Mouse (Mus musculus): ENCODE results near the gene Dync1i1. TPM values are rescaled to one million over a fixed set of nuclear protein-coding genes. Genes with fewer than 3 reads are reported as not detected.
"Not testable (repeated sequence)": the region's sequence is repeated elsewhere in the genome, so short reads cannot be mapped to it uniquely, and the experiment has no call there.

Dync1i1 gene
- 100 to 1,000 TPM; 114 to 143 (median 126) TPM for total RNA-seq (2022)

DNA sequence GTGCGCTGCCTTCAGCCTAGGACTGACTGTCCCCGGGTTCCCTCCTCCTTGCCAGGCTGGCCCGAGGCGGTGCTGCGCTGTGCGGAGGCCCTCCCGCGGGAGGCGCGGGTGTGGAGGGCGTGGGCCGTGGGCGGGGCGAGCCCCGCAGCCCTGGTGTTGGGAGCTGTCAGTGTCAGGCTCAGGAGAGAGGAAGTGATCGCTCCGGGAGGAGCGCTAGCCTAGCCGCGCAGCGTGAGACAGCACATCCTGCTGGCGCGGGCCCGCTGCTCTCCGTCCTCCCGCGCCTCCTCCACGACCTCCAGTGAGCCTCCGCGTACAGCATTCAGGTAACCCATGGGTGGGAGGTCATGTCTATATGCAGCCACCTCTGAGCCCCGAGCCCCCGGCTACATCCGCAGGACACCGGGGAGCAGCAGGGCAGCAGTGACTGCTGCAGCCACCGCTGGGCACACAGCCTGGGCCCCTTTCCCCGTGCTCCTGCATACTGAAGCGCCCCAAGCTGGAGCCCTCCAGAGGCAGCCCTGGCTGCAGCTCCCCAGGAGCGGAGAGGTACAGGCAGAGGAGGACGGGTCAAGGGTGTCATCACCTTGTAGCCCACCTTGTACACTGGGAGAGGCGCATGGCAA is at the start of gene Dync1i1:
TSS of gene Dync1i1 (plus strand) at position 29 of the 626 bp plus-strand sequence.
- peak; percentile 58 to 75 for DNase-seq (ENCODE audit: low spot score in 2 of 2)

DNA sequence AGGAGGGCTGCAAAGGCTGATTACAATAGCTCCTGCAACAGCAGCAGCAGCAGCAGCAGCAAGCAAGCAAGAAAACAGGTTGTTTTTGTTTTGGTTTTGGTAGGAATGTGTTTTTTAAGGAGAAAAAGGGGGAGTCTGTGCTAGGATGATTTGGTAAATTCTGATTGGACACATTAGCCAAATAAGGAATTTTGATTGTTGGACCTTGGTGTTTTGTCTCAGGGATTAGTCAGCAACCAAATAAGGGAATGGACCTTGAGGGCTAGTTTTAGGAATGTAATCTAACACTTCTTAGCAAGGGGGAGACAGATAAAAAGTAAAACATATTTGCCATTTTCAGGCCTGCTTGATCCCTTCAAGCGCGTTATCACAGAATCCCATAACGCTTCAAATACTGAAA is 45.7 kb upstream of the Dync1i1 start:
- no peak for DNase-seq (ENCODE audit: low spot score in 2 of 2)

DNA sequence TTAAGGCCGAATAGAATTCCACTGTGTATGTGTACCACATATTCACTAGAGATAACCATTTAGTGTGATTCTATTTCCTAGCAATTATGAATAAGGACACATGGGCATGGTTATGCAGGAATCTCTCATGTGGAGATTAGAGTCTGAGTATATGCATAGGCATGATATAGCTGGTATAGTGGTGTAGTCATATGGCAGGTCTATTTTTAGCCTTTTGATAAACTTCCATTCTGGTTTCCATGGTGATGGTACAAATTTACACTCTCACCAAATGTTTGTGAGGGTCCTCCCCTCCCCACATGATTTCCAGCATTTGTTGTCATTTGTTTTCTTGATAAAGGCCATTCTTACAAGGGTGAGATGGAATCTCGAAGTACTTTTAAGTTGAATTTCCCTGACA is 23.6 kb upstream of the Dync1i1 start:
- no peak for DNase-seq (ENCODE audit: low spot score in 2 of 2)

GRCm38 (mm10) chr6:5707894-5708293 is 17.5 kb upstream of the Dync1i1 start:
- DNase-seq (ENCODE audit: low spot score in 2 of 2): not testable (repeated sequence)

GRCm38 (mm10) chr6:5710063-5710605 is 15.3 kb upstream of the Dync1i1 start:
- no peak for DNase-seq (ENCODE audit: low spot score in 2 of 2)

GRCm38 (mm10) chr6:5712620-5713019 is 12.8 kb upstream of the Dync1i1 start:
- DNase-seq (ENCODE audit: low spot score in 2 of 2): no peak

- DNase-seq (ENCODE audit: low spot score in 2 of 2): no peak
Observed at GRCm38 (mm10) chr6:5715101-5715618, 10.3 kb upstream of the Dync1i1 start.

- no peak for DNase-seq (ENCODE audit: low spot score in 2 of 2)
Observed at GRCm38 (mm10) chr6:5718955-5719354, 6.5 kb upstream of the Dync1i1 start.

DNA sequence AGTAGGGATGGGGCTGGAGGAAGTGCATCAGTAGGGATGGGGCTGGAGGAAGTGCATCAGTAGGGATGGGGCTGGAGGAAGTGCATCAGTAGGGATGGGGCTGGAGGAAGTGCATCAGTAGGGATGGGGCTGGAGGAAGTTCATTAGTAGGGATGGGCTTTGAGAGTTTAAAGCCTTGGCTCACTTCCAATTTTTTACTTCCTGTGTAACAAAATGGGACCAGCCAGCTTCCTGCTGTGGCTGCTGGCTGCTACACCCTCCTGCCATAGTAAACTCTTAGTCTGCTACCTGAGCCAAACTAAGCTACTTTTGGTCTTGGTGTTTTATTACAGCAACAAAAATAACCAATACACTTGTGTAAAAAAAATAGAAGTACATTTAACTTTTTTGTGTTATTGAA is 4.7 kb upstream of the Dync1i1 start:
- not testable (repeated sequence) for DNase-seq (ENCODE audit: low spot score in 2 of 2)

DNA sequence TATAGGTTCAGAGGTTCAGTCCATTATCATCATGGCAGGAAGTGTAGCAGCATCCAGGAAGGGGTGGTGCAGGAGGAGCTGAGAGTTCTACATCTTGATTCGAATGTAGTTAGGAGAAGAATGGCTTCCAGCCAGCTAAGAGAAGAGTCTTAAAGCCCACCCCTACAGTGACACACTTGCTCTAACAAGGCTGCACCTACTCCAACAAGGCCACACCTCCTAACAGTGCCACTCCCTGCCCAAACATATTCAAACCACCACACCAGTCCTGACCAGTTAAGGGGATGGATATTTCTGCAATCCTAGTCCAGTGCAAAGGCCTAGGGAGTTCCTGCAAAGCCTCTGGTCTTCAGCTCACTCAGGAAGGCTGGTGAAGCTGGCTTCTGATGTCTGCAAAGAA is 1.5 kb upstream of the Dync1i1 start:
- no peak for DNase-seq (ENCODE audit: low spot score in 2 of 2)

GRCm38 (mm10) chr6:5726237-5726670 is 815 bp downstream of the Dync1i1 start:
- peak; percentile 34 to 37 for DNase-seq (ENCODE audit: low spot score in 2 of 2)

DNA sequence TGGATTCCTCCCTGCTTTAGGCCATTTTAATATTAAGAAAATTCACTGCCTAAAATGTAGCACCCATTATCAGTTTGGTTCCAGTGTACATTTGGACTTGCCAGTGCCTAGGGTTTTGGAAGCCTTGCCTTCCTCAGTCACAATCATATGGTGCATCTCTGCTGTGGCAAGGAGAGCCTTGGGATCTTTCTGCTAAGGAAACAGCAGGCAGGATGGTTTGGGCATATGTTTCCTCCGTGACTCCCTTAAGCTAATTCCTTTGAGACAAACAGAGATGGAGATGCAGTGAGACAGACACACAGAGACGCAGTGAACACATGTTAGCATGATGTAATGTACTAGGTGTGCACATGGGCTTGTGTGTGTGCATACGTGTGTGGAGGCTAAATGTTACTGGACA is 7.8 kb downstream of the Dync1i1 start:
- DNase-seq (ENCODE audit: low spot score in 2 of 2): no peak

DNA sequence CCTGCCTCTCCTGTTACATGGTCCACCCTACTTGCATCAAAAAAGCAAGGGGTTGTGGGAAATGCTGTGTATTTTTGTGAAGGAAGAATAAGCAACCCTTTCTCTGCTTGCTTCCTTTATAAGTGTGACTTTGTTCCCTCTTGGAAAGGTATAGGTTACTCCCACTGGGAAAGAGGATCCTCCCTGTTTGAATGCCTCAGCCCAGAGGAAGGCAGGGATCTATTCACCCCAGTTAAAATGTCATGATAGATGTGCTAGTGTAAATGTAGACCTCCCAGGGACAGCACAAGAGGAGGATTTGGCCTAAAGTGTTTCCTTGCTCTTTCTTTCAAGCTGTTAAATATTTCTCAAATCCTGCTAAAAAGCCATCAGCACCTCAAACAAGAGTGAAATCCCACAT is 9.0 kb downstream of the Dync1i1 start:
- DNase-seq (ENCODE audit: low spot score in 2 of 2): no peak

GRCm38 (mm10) chr6:5734862-5735261 is 9.4 kb downstream of the Dync1i1 start:
- no peak for DNase-seq (ENCODE audit: low spot score in 2 of 2)

DNA sequence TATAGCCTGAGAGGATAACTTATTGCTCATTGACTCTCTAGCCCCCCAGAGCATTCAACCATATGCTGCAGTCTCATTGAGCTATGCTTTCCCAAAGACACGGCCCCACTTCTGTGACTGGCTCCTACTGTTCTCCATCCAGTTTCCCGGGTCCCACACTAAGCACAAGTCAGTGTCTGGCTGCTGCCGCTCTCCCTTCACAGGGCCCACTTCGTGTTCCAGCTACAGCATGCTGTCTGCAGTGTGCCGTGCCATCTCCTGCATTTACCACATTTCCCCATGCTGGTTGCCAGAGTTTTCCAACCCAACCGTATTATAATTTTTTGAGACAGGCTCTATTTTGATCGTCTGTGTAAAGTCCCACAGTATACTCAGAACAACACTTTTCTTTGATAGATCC is 14.3 kb downstream of the Dync1i1 start:
- DNase-seq (ENCODE audit: low spot score in 2 of 2): no peak

- no peak for DNase-seq (ENCODE audit: low spot score in 2 of 2)
Observed at GRCm38 (mm10) chr6:5741395-5742032, 16.1 kb downstream of the Dync1i1 start.

DNA sequence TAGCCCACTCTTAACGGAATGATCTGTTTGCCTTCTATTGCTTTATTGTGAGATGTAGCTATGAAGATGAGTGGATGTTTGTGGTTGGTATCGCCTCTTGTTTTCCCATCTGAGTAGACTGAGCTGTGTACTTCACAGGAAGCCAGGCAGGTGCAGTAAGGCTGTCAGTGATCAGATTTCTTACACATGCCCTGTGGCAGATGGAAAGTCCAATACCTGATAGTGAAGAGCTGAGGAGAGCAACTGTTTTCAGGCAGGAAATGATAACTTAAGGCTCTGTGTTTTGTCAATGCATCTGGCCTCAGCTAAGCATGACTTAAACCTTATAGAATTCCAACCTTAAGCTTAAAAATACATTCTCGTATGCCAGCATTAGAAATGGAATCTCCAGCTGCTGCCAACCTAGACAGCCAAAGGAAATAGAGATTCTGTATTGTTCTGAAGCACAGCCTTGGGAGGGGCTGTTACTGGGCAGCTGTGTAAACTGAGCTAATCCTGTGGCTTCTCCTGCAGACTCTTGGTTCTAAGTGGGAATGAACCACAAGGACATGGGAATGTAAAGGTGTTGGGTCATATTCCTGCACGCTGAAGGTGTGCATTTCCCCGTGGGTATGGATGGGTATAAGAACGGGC is 24.8 kb downstream of the Dync1i1 start:
- no peak for DNase-seq (ENCODE audit: low spot score in 2 of 2)

GRCm38 (mm10) chr6:5752128-5752527 is 26.7 kb downstream of the Dync1i1 start:
- peak in 1 of 2 experiments; percentile 29 for DNase-seq (ENCODE audit: low spot score in 2 of 2)

DNA sequence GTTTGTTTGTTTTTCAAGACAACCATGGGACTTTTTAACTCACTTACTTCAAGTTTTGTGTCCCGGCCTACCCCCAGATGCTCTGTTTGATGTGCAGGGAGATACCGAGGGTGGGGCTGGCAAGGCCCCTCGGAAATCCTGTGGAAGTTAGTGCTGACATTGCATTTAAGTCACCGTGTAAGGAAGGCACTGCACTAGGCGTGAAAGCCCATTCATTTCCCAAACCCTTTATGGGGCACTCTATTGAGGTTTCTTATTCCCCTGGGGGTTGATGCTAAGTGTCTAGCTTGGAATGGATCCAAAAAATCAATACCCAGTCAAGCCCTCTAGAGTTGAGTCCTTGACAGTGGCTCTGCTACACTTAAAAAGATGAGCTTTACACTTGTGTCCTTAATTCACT is 27.2 kb downstream of the Dync1i1 start:
- no peak for DNase-seq (ENCODE audit: low spot score in 2 of 2)

DNA sequence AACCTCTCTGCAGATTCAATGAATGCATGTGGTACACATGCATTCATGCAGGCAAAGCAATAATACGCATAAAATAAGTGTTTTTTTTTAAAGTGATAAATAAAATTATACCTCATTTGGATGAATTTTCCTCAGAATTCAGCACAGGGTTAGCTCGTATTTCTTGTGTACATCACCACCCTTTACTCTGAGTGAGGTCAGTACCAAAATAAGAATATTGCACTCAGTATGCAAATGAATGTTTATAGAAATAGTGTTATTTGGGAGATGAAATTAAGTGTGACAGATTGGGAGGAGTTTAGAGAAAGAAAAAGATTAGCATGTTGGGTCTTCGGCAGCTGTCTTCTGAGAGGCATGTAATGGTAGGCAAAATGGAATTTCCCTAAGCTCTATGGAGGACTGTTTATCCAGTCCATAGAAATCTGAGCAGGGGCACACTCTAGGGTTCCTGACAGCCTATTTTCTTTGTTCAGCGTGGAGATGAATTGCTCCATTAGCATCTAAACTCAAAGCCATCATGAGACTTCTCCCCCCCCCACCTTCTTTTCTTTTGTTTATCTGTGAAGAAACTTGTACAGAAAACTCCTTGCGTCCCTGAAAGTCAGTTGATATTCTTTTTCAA is 31.2 kb downstream of the Dync1i1 start:
- no peak for DNase-seq (ENCODE audit: low spot score in 2 of 2)

GRCm38 (mm10) chr6:5762943-5763342 is 37.5 kb downstream of the Dync1i1 start:
- DNase-seq (ENCODE audit: low spot score in 2 of 2): no peak

DNA sequence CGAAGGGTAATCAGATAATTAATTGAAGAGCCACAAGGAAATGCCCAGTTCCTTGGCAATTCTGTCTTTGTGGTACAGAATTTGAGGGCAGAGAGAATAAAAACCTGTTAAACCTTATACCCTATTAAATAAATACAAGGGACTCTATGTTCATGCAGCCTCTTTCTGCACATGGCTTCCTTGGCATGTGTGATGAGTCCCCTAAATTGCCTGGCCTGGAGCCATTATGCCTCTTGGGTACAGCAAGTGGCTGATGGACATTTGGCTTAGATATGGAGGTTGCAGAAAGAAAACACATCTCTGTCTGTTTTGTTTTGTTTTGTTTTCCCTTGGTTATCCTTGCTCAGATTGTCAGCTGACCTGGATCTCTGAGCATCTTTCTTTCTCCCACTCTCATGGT is 43.1 kb downstream of the Dync1i1 start:
- no peak for DNase-seq (ENCODE audit: low spot score in 2 of 2)

All from left cerebral cortex, adult 8-10 months (tissue).